Mouse (Mus musculus): ENCODE data around the gene Cct4. TPM values are rescaled to one million over a fixed set of nuclear protein-coding genes. Genes with fewer than 3 reads are reported as not detected.
A peak's percentile ranks its signal among the peaks of the same experiment; 100 is the strongest.

Gene Cct4
- total RNA-seq, 2 experiments from 2014 or later, result 131 to 132 TPM

- no peak for DNase-seq
- intact Hi-C loops (cut with DNase I), result no loop called here
These were observed 27.6 kb downstream of the Cct4 start for GRCm38 (mm10) chr11:23017943-23018342.

- peak in 1 of 2 experiments; percentile 4 for DNase-seq
- intact Hi-C loops (cut with DNase I), result no loop called here
These were observed 29.9 kb downstream of the Cct4 start for GRCm38 (mm10) chr11:23020116-23020770.

- intact Hi-C loops (cut with DNase I), result no loop called here
These were observed 30.5 kb downstream of the Cct4 start for GRCm38 (mm10) chr11:23020841-23021240.

GRCm38 (mm10) chr11:23023155-23023554 is 32.8 kb downstream of the Cct4 start:
- intact Hi-C loops (cut with DNase I), result no loop called here
- no peak for DNase-seq

More at GRCm38 (mm10) chr11:23020841-23021240, 30.5 kb downstream of the Cct4 start:
- no peak for DNase-seq

- intact Hi-C loops (cut with DNase I), result no loop called here
- no peak for DNase-seq
These were observed 33.9 kb downstream of the Cct4 start for GRCm38 (mm10) chr11:23024169-23024568.

- intact Hi-C loops (cut with DNase I), result no loop called here
- no peak for DNase-seq
These were observed 38.6 kb downstream of the Cct4 start for GRCm38 (mm10) chr11:23028957-23029356.

GRCm38 (mm10) chr11:23029399-23029798 is 39.1 kb downstream of the Cct4 start:
- DNase-seq, result no peak
- intact Hi-C loops (cut with DNase I), result no loop called here

GRCm38 (mm10) chr11:23047252-23047651 is 56.9 kb downstream of the Cct4 start:
- DNase-seq, result no peak
- intact Hi-C loops (cut with DNase I), result no loop called here

GRCm38 (mm10) chr11:23047663-23048582 is 57.6 kb downstream of the Cct4 start:
- DNase-seq, result peak in 1 of 2 experiments; percentile 4
- intact Hi-C loops (cut with DNase I), result no loop called here

GRCm38 (mm10) chr11:23049642-23050041 is 59.3 kb downstream of the Cct4 start:
- no peak for DNase-seq
- intact Hi-C loops (cut with DNase I), result no loop called here

GRCm38 (mm10) chr11:23052353-23052752 is 62.0 kb downstream of the Cct4 start:
- intact Hi-C loops (cut with DNase I), result no loop called here

More at GRCm38 (mm10) chr11:23052353-23052752, 62.0 kb downstream of the Cct4 start:
- DNase-seq, result no peak

Other genes with a start within 250 kb of the Cct4 start
- gene B3gnt2, start 129.6 kb upstream of the Cct4 start, total RNA-seq (2021), result 1 to 10 TPM; 6.3 to 7.7 TPM
- 10 to 100 TPM; 14.5 to 16.8 TPM for gene Zrsr1, start 18.5 kb upstream of the Cct4 start, total RNA-seq (2021)
- gene Gm28048, start 8.4 kb upstream of the Cct4 start, total RNA-seq (2021), result 1 to 10 TPM; 4.4 to 5.2 TPM
- 100 to 1,000 TPM; 150 to 164 TPM for gene Commd1, start 8.1 kb upstream of the Cct4 start, total RNA-seq (2021)
- gene Fam161a, start 17.0 kb downstream of the Cct4 start, total RNA-seq (2021), result 1 to 10 TPM; 2.0 to 4.2 TPM